Mouse (Mus musculus) layer of hippocampus, adult 8-10 months (tissue): ENCODE measurements around the gene Arpc1b. TPM values are rescaled to one million over a fixed set of nuclear protein-coding genes. Genes with fewer than 3 reads are reported as not detected.
"Not testable (repeated sequence)": the region's sequence is repeated elsewhere in the genome, so short reads cannot be mapped to it uniquely, and the experiment has no call there.

ENCODE experiments used
- DNase-seq, 2 experiments: peaks; one replicate each; pipeline ENCODE4 v3.0.0; 2022; ENCODE audit warnings: low spot score in 2 of 2
- total RNA-seq, 4 experiments: library from RNA; stranded (reverse); gene quantifications; 2 replicates each; pipeline ENCODE4 v1.2.4; 2022

The Arpc1b gene
- total RNA-seq = 10 to 100 TPM; 16.9 to 66.2 (median 37.8) TPM

DNA sequence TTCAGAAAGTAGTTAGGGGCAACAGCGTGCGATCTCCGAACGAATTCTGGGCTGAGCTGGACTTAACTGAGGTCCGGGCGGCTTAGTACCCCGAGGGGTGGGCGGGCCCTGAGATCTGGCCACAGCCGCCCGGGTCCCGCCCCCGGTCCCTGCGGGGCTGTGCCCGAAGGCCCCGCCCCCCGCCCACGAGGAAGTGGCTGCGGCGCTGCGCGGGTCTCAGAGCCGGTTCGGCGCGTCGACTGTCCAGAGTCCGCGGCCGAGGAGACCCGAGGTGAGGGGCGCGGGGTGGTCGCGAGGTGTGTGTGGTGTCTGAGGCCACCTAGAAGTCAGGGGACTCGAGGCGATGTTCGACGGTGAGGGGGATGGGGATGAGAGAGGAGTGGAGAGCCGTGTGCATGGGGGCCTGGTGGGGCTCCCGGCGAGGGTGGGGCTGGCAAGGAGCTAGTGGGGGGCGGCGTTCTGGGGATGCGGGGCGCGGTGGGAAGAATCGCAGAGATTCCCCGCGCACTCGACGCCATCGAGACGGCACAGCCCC is at the start of gene Arpc1b:
TSS of gene Arpc1b (plus strand) at position 145 of the 535 bp plus-strand sequence.
- DNase-seq = no peak

DNA sequence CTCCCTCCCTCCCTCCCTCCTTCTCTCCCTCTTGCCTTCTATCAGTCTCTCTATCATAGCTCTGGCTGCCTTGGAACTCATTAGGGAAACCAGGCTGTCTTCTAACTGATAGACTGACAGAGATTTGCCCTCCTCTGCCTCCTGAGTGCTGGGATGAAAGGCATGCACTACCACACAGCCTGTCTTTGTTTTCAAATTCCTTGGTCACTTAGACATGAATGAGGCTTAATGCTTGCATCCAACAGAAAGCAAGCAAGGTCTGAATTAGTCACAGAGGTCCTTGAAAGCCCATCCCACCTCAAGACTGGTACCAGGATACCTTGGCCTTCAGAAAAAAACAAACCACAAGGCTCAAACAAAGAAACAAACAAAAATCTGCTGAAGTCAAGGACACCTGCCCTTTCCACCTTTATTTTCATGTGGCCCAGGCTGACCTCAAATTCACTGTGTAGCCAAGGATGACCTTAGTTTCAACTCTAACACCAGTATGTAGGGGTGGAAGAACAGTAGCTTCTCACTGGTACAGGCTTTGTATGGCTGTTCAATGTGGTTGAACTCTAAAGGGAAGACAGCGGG is 49.2 kb upstream of the Arpc1b start:
- no peak for DNase-seq

DNA sequence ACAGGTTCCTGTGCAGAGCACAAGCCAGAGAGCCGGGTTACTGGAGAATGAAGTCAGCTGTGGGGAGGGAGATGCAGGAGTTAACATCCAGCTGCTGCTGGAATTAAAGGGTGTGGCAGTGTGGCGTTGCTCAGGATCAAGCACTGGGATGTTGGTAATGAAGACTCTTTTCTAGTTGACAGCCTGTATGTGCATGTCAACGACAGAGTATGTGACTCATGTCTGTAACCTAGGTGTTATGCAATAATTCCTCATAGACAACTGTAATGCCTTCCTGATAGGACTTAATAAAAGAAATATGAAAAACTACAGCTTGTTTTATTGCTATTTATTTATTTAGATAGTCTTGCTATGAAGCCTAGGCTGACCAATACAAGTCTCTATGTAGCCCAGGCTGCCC is 45.2 kb upstream of the Arpc1b start:
- no peak for DNase-seq

DNA sequence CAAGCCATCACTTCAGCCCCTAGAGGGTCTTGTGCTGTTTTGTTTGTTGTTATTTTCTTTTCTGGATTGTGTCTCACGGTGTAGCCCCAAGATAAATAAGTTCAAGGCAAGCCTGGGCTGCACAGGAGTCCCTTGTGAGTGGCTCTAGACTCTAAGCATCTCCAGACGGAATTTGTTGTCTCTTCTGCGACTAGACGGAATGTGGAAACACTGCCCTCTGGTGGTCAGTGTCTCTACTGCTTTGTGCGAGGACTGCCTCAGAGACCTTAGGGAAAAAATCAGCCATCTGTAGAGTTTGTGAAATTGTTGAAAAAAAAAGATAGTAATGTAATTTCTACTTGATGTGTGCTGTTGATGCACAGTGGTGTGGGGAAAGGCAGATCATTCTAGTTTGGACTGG is 44.3 kb upstream of the Arpc1b start:
- peak; percentile 49 to 81 for DNase-seq

DNA sequence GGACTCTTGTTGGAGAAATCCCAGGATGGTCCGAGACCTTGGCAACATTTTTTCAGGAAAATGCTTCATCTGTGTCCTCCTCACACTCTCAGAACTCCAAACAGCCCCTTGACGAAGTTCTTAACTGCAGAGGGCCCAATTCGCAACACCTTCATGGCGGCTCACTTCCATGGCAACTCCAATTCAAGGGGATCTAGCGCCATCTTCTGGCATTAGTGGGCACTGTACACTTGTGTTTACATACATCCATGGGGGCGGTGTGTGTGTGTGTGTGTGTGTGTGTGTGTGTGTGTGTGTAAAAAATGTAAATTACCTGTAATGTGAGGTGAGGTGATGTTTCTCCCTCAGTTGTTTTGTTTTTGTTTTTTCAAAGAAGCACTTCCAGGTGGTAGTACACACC is 42.7 kb upstream of the Arpc1b start:
- no peak for DNase-seq

DNA sequence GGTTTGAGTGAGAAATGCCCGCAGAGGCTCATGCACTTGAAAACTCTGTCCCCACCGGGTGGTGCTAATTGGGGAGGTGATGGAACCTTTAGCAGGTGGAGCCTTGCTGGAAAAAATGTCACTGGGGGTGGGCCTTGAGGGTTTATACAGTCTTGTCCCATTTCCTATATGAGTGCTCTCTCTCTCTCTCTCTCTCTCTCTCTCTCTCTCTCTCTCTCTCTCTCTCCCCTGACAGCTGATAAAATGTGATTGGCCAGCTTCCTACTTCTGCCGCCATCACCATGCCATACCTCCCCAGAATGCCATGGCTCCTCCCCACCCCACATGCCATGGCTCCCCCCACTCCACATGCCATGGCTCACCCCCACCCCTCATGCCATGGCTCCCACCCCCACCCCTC is 38.9 kb upstream of the Arpc1b start:
- no peak for DNase-seq

DNA sequence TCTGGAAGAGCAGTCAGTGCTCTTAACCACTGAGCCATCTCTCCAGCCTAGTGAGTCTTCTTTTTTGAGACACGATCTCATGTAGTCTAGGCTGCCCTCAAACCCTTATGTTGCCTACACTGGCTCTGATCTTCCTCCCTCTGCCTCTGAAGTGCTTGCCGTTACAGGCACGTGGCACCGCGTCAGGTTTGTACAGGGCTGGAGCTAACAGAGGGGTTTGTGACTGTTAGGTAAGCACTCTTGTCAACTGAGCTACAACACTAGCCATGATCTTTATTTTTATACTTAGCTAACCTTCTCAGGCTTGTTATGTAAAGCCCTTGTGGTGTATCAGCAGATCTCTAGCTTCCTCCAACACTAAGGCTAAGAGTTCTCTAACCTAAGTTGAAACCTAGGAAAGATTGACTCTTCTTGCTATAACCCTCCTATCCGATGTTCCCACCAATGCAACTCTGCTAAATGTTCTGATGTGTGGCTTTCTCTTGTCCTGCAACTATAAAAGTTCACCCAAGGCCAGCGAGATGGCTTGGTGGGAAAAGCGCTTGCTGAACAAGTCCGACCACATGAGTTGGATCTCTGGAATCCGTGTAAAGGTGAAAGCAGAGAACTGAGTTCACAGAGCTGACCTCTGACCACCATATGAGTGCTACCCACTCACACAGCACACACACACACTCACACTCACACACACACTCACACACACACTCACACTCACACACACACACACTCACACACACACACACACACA is 32.0 kb upstream of the Arpc1b start:
- no peak for DNase-seq

DNA sequence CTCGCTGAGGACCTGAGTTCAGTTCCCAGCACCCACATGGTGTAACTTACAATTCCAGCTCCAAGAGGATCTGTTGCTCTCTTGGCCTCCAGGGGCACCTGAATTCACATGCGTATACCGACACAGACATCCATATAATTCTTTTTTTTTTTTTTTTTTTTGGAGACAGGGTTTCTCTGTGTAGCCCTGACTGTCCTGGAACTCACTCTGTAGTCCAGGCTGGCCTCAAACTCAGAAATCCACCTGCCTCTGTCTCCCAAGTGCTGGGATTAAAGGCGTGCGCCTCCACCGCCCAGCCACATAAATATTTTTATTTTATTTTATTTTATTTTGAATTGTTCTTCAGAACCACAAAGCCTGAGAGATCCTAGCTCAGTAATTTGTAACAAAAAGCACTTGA is 30.8 kb upstream of the Arpc1b start:
- not testable (repeated sequence) for DNase-seq

DNA sequence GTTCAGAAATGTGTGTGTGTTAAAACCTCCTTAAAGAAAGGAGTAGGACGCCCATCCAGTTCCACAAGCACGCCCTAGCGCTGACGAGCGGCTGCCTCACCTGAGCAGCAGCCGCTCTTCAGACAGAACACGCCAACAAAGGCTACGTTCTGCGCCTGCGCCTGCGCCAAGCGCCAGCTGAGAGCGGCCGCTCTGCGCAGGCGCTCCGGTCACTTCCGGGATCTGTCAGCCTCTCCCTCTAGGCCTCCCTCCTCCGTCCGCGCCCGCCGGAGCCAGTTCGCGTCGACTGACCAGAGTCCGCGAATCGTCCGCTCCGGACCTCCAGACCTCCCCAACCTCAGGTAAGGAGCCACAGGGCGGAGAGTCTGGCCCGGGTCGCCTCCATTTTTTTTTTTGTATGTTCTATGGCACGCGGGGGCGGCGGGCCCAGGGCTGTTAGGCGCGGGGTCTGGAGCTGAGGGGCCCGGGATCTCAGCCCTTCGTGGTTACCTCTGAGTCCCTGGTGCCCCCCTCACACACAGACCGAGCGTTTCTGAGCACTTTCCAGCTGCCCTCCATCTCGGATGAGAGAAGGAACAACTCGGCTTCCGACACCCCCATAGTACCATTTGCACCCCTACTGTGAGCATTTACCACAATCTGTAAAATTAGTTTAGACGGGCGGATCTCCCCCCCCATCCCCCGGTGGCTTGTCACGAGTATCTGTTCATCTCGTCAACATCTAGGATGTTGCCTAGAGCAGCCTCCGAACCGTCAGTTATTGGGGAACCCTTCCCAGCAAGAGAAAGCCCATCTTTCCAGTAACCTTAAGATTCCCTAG is 30.2 kb upstream of the Arpc1b start, which contains the start of the genes Arpc1a and Kpna7:
TSS of gene Arpc1a (plus strand) at position 199 of the 820 bp plus-strand sequence.
TSS of gene Kpna7 (minus strand) at position 399 of the 820 bp plus-strand sequence.
- peak; percentile 79 to 85 for DNase-seq

DNA sequence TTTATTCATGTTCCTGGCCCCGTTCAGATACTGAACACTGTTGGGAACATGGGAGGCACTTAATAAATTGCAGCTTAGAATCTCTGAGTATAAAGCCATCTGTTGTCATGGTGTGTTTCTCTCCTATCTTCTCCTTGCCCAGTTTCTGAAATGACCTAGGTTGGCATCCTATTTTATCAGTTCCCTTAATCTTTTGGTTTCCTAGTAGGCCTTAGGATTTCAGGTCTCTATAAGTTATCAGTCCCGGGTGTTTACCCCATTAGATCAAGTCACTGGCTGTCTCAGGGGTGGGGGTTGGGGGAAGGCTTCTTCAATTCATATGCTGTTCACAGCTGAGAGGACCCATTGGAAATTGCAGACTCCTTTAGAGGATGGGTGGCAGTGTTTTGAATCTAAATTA is 29.2 kb upstream of the Arpc1b start:
- no peak for DNase-seq

DNA sequence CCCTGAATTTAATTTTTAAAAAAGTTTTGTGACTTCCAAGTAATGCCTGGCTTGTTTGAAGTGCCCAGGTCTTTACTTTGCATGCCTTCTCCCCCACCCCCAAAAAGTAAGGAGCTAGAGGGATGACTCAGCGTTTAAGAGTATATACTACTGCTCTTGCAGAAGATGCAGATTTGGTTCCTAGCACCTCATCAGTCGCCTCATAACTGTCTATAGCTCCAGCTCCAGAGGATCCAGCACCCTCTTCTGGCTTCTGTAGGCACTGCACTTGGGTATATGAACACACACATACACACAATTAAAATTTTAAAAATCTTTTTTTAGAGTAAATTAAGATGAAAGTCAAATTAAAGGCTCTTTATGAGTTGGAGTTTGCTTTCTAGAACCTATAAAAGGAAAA is 25.8 kb upstream of the Arpc1b start:
- no peak for DNase-seq

DNA sequence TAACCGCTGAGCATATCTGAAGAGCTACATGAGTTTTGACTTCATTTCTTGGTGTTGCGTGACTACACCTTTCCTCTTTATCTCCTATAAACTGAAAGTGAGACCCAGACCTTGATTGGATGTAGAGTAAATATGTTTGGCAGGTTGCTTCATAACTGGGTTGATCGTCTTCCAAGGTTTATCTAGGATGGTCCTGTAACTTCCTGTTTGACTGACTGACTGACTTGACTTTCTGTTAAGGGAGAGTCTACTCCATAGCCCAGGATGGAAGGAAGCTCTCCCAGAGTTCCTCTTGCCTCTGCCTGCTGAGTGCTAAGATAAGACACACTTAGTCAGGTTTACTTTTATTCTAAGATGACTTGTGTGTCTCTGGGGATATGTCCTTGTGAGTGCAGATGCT is 24.1 kb upstream of the Arpc1b start:
- DNase-seq = no peak

DNA sequence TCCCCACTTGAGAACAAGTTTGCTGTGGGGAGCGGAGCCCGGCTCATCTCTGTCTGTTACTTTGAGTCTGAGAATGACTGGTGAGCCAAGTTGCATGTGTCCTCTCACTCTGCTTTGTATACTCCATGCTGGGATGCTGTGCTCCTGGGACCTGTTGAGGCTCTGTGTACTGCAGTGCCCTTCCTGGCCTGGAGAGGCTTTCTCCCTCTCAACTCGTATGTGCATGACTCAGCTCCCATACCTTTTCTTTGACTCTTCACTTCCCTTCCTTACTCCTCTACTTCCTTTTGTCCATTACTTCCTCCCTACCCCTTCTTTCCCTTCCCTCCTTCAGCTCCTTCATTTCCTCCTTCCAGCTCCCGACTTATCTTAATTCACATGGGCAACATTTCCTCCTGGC is 17.8 kb upstream of the Arpc1b start:
- DNase-seq = no peak

DNA sequence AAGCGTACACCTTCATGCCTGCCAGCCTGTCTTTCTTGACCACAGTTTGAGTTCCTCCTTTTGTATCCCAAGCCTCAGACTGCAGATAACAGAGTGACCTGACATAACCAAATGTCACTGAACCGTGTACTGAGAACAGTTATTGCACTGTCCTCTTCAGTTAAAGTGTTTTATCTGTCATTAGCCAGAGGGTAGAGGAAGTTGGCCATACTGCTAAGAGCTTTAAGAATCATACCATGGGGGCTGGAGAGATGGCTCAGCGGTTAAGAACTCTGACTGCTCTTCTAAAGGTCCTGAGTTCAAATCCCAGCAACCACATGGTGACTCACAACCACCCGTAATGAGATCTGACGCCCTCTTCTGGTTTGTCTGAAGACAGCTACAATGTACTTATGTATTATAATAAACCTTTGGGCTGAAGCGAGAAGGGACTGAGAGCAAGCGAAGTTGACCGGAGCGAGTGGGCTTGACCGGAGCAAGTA is 15.6 kb upstream of the Arpc1b start:
- no peak for DNase-seq

DNA sequence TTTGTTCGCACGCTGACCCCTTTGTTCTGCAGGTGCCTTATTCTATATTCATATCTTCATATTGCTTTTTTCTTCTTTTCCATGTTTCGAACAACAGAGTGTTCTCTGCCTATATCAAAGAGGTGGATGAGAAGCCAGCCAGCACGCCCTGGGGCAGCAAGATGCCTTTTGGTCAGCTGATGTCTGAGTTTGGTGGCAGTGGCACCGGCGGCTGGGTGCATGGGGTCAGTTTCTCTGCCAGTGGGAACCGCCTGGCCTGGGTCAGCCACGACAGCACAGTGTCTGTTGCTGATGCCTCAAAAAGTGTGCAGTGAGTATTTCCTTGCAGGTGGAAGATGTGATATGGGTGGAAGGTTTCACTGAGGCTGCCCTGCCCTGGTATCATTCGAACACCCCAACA is 13.1 kb upstream of the Arpc1b start:
- no peak for DNase-seq

DNA sequence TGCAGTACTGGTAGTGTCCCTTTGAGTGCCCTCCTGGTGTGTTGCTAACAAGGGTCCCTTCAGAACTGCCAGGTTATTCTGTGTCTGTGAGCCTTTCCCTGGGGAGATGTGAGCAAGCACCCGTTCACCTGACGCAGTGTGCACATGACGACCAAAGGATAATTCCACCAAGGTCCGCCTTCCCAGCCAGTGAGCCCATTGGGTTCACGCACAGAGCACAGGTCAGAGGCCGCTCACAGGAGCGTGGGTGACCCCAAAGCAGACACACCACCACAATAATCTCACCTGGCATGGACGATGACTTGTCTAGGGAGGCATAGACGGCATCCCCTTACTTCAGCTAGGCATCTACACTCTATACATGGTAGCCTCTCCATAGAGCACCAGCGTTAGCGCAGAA is 12.6 kb upstream of the Arpc1b start:
- not testable (repeated sequence) for DNase-seq

DNA sequence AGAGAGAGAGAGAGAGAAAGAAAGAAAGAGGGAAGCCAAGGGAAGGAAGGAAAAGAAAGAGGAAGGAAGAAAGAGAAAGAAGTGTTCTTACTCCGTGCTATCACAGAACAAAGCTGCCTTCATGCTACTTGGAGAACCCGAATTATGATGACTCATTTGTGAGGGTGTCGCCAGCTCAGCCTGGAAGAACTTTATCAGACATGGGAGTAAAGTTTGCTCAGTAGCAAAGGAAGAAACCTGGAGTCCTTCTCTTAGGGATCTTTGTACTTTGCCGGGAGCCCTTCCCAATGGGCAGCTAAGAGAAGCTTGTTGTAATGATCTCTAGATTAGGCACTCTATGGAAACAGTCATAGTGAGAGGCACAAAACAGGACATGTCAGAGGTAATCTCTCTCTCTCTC is 11.3 kb upstream of the Arpc1b start:
- DNase-seq = no peak

DNA sequence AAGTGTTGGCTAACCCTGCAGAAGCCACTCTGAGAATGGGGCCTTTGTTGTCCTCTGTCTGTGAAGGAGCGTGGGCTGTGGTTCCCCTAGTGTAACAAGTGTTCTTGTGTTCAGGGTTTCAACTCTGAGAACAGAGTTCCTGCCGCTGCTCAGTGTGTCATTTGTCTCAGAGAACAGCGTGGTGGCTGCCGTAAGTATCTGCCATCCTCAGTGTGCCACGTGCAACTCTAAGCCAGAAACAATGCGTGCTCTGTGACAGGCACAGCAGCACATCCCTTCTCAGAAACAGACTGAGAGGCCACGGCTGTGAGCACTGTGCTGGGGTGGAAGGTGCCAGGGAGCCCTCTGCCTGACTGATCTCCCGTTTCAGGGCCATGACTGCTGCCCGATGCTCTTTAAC is 9.7 kb upstream of the Arpc1b start:
- DNase-seq = peak; percentile 59 to 71

DNA sequence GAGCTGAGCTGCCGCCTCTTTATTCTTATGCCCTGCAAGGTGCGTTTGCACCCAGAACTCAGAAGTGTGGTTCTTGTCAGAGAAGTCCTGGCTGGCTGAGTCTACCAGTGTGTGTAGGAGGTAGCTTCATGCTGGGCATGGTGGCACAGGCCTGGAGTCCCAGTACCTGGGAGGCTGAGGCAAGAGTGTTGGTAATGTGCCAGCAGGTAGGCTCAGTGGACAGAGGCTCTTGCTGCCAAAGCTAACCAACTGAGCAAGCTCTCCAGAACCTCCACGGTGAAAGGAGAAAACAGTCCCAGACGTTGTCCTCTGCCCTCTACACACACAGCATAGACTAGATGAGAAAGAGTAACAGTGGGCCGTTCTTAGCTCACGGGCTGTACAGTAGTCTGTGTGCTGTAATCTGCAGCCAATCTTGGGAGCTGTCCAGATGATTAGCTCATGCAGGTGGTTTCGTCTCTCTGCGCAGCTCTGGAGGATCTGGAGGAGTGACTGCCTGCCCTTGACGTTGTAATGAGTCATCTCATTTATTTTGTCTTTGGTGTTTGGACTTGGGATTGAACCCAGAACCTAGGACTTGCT is 8.2 kb upstream of the Arpc1b start:
- no peak for DNase-seq

DNA sequence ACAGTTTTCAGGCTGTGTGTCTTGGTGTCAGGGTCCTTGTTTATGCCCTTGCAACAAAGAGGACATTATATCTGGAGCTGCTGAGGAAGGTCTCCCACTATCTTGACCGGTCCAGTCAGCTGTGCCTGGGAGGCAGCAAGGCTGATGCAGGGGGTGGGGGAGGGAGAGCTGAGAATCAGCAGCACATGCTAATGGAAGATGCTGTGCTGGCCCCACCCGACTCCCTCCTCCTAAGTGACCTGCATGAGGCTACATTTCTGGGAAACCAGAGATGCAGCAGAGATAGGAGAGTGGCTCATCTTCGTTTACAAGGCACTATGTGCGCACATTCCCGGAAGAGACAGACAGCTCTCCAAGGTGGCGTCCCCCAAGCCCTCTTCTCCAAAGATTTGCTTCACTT is 3.6 kb upstream of the Arpc1b start:
- DNase-seq = no peak

DNA sequence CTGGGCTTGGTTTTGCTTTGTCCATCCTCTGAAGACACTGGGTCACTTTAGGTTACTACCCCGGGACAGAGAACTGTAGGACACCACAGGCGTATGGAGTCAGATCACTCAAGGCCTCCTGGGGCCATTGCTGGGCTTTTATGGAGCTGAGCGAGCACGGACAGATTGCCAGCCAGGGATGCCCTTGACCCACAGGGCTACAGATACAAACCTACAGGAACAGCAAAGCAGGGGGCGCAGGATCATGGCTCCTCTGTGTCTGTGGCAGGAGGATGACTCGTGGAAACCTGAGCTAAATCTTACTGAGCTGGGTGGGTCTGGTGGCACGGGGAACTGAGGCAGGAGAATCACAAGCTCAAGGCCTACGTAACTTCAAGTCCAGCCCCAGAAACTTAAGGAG is 1.4 kb upstream of the Arpc1b start:
- no peak for DNase-seq

DNA sequence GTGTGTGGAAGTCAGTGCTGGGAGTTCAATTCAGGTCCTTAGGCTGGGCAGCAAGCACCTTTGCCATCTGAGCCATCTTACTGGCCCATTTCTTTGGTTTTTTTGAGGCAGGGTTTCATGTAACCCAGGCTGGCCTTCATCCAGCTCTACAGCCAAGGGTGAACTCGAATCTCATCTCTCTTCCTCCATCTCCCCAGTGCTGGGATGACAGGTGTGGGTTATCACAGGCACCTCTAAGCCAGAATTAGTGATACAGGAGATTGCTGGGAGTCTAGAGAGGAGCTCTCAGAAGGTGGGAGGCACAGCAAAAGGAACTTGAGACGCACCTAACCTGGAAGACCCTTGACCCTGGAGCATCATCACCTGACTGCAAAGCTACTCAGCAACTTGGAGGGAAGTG is 599 bp upstream of the Arpc1b start:
- no peak for DNase-seq
